Mouse (Mus musculus) ES-CJ7 (cell line): ENCODE measurements at regions not wholly inside any gene's neighbourhood (a gene's known extent, or its start where the extent isn't known, plus 50 kb on each side); places are given as distances from the start of the nearest gene placed in this dataset.

Source experiments
- DNase-seq: peaks from one replicate; pipeline ENCODE4 v3.0.0; 2011; ENCODE audit warnings: low read depth, low spot score

GRCm38 (mm10) chr7:70972023-70972400 is 379.3 kb downstream of the Gm10295 start:
- no peak for DNase-seq

GRCm38 (mm10) chr7:70971323-70972022 is 379.8 kb downstream of the Gm10295 start:
- DNase-seq = no peak

GRCm38 (mm10) chr7:70952318-70952959 is 398.8 kb downstream of the Gm10295 start:
- DNase-seq = no peak

DNA sequence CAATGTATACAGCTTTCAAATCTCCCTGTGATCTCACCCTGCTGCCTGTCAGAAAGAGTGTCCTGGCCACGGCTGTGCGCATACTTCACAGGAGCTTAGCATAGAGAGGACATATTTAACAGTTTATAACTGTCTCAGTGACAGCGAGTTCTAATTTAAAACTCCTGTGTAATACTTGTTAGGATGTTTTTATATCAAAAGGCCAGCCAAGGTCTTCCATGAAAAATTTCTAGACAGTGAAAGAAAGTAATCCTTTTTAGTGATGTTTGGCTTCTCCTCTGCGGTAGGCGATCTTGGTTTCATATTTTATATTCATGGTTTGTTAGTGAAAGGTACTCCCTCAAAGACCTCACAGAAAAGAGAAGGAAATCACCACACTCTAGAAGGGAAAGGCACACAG is 403.0 kb downstream of the Gm10295 start:
- no peak for DNase-seq

DNA sequence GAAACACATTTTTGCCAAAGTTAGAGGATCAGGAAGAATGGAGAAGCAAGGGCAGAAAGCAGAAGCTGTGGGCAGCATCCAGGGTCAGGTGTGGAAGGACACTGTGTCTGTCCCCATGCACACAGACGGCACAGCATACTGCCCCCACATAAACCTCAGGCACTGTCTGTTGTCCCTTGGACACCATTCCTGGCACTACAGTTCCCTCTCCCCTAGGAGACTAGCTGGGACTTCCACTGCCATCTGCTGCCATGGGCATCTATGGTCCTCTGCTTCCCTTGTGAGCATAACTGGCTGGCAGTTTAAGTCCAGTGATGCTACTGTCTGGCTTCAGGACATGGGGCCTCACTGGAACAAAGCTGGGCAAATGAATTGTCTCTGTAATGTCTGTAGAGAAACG is 405.0 kb downstream of the Gm10295 start:
- no peak for DNase-seq

DNA sequence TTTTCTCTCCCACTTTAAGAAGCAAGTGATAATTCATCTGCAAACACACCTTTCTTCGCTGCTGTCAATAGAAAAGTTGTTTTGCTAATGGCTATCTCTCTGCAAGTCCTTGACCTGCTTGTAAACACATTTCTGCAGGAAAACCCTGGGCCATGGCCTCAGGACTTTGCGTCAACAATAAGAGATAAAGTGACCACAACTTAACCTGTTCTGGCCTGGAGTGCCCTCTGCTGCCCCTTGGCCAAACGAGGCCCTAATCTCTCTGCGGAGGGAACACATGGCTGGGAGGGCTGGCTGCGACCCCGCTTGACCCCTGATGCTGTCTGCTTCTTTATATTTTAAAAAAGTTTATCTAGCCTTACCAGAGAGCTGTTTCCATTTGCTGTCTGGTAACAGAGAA is 420.4 kb downstream of the Gm10295 start:
- peak; percentile 3 for DNase-seq

DNA sequence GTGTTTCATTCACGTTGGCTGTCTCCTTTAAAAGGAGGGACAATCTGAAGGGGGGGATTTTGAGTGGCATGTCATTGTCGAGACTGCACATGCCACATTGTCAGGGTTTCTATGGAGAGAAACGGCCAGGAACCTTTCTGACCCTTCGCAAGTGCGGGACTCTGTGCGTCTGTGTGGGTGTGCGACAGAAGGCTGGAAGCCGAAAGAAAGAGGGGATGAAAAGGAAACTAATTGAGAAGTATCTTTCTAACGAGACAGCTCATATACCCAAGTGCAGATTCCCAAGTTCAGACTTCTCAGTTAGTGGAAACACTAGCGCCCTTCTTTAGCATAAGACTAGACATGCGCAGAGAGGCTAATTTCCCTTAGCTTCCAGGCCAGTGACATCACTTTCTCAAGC is 421.4 kb downstream of the Gm10295 start:
- peak; percentile 31 for DNase-seq

GRCm38 (mm10) chr7:70928001-70928400 is 423.3 kb downstream of the Gm10295 start:
- no peak for DNase-seq

- no peak for DNase-seq
Observed at GRCm38 (mm10) chr7:70917016-70917415, 434.3 kb downstream of the Gm10295 start.

- DNase-seq = no peak
Observed at GRCm38 (mm10) chr7:70908921-70909320, 442.4 kb downstream of the Gm10295 start.

DNA sequence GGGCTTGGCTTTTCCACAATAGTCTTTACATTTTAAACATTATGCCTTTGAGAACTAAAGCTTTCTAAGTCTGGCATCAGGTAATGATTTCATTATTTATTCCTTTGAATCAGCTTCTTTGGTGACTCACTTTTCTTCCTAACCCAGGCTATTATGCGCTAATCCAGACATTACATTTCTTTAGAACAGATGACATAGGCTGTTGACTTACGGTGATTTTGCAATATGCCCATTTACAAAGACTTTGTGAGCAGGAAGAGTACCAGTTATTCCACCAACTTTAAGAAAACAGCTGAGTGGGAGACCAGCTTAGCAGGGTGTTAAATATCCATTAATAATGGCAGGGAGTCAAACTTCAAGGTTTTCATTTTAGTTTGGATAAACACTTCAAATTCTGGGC is 459.6 kb downstream of the Gm10295 start:
- DNase-seq = no peak

DNA sequence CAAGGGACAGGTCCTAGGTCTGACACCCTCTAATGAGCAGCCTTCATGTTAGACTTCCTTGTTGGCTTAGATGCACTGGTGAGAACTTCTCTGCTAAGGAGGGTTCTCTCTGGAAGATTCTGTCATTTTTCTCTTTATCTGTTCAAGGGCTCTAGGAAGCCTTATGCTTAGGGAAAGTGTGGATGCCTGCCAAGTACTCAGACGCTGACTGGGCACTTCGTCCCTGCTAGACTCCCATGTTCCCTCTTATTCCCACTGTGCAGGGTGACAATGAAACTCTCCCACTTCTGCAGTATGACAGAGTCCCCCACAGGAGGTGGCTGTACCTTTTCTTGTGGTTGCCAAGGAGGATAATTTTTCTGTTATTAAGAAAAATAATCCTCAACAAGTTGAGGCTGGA is 470.8 kb downstream of the Gm10295 start:
- no peak for DNase-seq

GRCm38 (mm10) chr7:70874393-70874792 is 476.9 kb downstream of the Gm10295 start:
- DNase-seq = no peak

DNA sequence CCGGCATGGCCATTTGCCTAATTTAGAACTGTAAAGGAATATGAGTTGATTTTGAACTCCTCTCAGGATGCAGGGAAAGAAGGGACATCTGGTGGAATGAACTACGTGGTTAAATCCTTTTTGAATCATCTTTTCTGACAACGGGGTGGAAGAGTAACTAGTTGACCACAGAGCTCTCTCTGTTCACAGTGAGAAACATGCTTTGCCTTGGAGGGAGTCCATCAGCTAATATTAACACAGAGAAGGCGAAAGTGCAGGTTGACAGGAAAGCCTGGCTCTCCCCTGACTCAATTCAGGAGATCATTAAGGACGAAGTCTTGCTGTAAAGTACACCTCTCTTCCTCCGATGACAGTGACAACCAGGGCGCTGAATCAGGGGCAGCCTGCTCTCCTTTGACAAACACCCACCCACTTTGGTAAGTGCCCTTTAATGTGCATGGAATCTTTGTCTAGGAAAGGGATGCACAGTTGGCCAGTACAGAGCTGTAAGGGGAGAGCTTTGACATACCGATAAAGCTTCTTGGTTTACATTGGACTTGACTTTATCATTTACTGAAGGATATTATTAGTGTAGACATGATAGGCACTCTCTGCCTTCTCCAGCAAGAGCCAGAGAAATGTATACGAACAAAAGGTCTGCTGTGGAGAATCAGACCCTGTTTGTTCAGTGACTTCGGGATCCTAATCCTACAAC is 480.3 kb downstream of the Gm10295 start:
- no peak for DNase-seq

DNA sequence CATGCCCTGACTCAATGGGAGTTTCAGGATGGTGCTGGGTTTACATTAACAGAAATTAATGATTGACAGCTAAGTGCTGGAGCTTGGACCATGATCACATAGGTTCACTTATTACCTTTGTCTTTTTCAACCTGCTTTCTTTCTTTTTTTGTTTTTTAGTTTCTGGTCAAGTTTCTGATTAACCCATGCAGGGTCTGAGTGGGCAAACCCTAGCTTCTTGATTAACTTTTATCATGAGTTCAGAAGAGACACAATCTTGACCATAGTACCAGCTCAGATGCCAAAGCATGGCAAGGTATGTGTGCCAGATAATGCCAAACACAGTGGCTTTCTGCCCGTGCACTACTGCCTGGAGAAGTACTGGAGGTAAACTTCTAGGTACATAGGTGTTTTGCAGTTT is 482.2 kb downstream of the Gm10295 start:
- DNase-seq = no peak

DNA sequence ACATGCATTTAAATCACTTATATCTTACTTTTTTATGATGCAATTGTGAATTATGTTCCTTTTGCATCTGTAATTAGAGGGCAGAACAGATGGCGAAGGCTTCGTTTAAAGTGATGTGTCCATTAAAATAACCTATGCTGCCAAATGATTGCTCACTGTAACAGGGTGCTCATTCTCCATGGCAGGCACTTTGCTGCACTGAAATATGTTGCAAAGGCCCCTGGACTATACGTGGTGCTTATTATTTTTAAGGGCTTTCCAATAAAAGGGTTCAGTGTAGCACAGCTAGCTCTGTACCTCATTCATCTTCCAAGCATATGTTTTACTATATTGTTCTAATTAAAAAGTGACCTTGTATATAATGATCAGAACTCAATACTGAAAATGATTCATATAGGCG is 491.3 kb downstream of the Gm10295 start:
- DNase-seq = no peak

DNA sequence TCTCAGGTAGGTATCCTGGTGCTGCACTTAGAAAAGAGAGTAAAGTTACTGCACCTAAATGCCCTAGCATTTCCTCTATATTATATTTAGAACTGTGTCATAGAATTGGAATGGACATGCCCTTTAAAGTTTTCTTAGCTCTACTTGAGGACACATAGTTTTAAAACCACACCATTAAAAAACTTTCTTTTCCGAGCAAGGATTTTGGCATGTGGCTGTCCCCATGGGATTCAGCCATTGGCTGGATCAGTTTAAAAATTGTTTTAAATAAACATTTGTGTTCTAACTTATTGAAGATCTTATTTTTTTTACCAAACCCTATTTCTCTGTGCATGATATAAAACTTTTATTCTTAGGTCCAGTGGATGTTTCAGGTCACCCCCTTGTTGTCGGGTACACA is 484.2 kb upstream of the Nr2f2 start:
- no peak for DNase-seq

DNA sequence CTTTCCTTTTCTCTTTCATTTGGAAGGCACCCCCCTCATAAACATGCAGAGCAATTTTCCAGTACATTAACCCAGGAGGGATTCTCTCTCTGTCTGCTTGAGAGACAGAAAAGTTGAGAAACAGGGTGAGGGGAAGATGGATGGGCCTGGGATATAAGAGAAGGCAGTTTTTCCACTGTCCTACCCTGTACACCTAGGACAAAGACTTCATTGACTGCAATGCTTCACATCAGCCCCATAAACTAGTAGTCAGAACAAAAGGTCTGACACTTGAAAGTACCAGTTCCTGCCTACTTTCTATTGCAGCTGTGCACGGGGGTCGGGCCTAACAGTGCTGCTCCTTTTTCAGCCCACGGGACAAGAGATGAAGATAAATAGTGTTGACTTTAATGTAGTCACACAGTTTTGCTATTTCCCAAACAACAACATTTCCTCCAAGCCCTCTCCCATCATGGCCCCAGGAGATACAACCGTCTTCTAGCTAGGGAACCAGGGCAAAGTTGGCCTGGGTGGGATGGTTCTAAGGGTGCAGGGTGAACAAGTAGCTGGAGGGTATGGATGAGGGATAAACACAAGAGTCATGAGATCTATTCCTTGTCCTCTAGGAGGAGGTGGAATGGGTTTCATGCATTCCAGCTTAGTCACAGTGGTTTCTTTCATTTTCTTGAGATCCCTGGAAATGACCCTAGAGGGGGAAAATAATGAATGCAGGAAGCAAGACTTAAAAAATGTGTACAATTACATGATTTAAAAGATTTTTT is 481.7 kb upstream of the Nr2f2 start:
- no peak for DNase-seq

DNA sequence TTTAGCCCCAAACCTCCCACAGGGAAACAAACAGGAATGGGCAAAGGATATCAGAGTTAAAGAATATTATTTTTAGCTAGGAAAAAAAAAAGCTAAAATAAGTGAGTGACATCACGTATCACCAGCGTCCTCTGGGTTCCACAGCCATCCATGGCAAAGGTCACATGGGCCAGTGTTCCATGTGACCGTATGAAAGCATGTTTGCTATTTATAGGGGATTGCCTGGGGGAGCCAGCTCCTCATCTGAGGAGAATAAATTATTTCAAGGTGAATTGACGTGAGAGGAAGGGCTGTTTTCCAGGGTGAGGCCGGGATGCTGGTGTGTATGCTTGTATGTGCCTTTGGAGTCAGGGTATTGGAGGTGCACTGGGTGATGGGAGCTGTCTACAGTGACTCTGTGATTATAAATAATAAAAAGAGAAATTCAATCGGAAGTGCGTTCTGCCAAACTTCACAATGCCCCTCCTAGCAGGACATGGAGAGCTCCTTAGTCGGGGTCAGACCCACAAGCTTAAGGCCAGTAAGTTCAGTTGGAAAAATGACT is 481.0 kb upstream of the Nr2f2 start:
- no peak for DNase-seq

DNA sequence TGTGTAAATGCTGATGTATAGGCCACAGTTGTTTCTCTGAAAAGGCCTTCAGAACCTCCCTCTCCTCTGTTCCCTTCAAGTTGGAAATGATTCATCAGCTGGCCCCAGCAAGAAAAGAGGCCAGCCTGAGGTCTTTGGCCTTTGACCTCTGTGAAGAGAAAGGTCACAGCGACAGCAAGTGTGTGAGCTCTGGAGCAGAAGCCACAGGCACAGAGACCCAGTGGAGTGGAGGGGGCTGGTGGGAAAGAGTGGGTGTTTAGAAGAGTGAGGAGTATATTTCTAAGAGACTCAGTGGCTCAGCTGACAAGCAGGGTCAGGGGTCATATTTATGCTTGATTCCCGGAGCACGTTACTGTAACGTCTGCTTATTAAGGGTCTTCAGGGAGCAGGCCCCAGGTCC is 479.5 kb upstream of the Nr2f2 start:
- DNase-seq = no peak

DNA sequence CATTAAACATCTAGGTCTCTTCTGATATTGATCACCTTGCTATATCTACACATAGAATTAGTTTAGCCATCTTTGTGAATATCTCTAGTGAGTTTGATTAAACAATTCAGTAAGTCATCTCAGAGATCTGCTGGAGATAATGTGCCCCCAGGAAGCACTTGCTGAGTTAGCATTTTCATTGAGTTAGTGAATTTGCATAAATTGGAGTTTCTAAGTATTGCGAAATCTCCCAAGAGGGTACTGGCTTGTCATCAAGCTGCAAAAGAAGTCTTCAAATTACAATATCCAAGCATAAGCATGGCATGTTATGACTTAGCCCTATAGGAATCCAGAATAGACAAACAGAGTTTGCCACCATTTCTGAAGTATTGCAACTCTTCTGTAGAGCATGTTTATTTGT is 473.6 kb upstream of the Nr2f2 start:
- no peak for DNase-seq

DNA sequence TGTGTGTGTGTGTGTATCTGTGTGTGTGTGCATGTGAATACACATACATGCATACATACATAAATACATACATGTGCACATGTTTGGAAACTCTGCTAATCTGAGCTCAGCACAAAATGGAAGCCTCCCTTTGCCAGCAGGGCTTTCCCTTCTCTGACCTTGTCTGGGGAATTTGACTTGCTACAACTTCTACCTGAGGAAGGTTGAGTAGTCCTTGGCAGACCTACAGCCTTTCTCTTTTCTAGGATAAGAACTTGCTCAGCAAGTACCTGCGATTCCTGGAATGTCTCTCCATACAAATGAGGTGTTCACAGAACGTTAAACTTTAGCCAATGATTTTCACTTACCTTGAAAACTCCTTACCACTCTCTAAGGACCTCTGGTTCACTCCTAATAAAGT is 472.7 kb upstream of the Nr2f2 start:
- DNase-seq = no peak
